Mouse (Mus musculus) forebrain, embryonic 12.5 days (tissue): Measurements from ENCODE around the gene Anapc15-ps. TPM values are rescaled to one million over a fixed set of nuclear protein-coding genes. Genes with fewer than 3 reads are reported as not detected.

ENCODE experiments used
- ATAC-seq: fragments of 200-750 bp; cut with Nextera tagmentation; 2 replicates; pipeline ENCODE4 v1.8.0; 2017; ENCODE audit warnings: moderate TSS enrichment; ENCODE audit not compliant: low FRiP score
- H3K27ac ChIP-seq: fragments of 300-500 bp; sonication (generic); 2 replicates; pipeline ENCODE4 v1.5.1; 2016; ENCODE audit warnings: mild to moderate bottlenecking
- H3K27me3 ChIP-seq: fragments of 300-500 bp; sonication (generic); 2 replicates; pipeline ENCODE4 v1.6.1; 2016; ENCODE audit warnings: mild to moderate bottlenecking
- H3K36me3 ChIP-seq: fragments of 300-500 bp; sonication (generic); replicated peaks from 2 replicates; pipeline ENCODE4 v1.6.1; 2016; ENCODE audit warnings: mild to moderate bottlenecking
- H3K4me1 ChIP-seq: fragments of 300-500 bp; sonication (generic); 2 replicates; pipeline ENCODE4 v1.6.1; 2016
- H3K4me2 ChIP-seq: fragments of 300-500 bp; sonication (generic); 2 replicates; pipeline ENCODE4 v1.6.1; 2016; ENCODE audit warnings: mild to moderate bottlenecking, moderate library complexity
- H3K4me3 ChIP-seq: fragments of 300-500 bp; sonication (generic); replicated peaks from 2 replicates; pipeline ENCODE4 v1.5.1; 2016; ENCODE audit warnings: mild to moderate bottlenecking
- H3K9ac ChIP-seq: fragments of 300-500 bp; sonication (generic); 2 replicates; pipeline ENCODE4 v1.6.1; 2016; ENCODE audit warnings: mild to moderate bottlenecking
- H3K9me3 ChIP-seq: fragments of 300-500 bp; sonication (generic); 2 replicates; pipeline ENCODE4 v1.6.1; 2016
- WGBS: fragments of 180-500 bp; shearing (Covaris S2); methylation state at CpG from one replicate; pipeline ENCODE4 v1.1.7; 2016; 5-methylcytosine and 5-hydroxymethylcytosine counted together
- polyA plus RNA-seq: library from polyadenylated mRNA; unstranded; fragments of >200 nt; fragmentation: Nextera tagmentation; extraction: Ambion mirVana; gene quantifications from 2 replicates; pipeline ENCODE4 v1.2.1, GENCODE M21; 2016

Gene Anapc15-ps
- polyA plus RNA-seq: not detected in 2 replicates

- Histone ChIP-seq H3K4me2 (no peak within 1 kb of the TSS), H3K36me3 (no peaks in the 10 kb centered on the region), H3K9ac (no peak within 1 kb of the TSS), H3K4me3 (no peak within 1 kb of the TSS), H3K4me1 (no peaks in the 10 kb centered on the region), H3K27me3 (no peaks in the 10 kb centered on the region), H3K9me3 (no peaks in the 10 kb centered on the region), H3K27ac (no peak within 1 kb of the TSS)
- WGBS: 93% methylated on average over 3 of the region's 3 CpGs
- no peak for ATAC-seq
Observed at GRCm38 (mm10) chr10:95673351-95673750, at the start of gene Anapc15-ps. Anapc15-ps (minus strand) TSS chr10:95673451.

GRCm38 (mm10) chr10:95722203-95722611, 49.0 kb upstream of the Anapc15-ps start:
- no peak overlapping the region for H3K9ac ChIP-seq
- H3K4me3 ChIP-seq: no peak overlapping the region
- no peaks in the 10 kb centered on the region for H3K27me3 ChIP-seq
- 92% methylated on average over 10 of the region's 10 CpGs for WGBS
- H3K9me3 ChIP-seq: no peaks in the 10 kb centered on the region
- no peak overlapping the region for H3K27ac ChIP-seq
- no peak for ATAC-seq
- no peak overlapping the region for H3K4me2 ChIP-seq
- H3K36me3 ChIP-seq: no peaks in the 10 kb centered on the region
- no peaks in the 10 kb centered on the region for H3K4me1 ChIP-seq

GRCm38 (mm10) chr10:95720181-95720798, 47.0 kb upstream of the Anapc15-ps start:
- ATAC-seq: no peak
- Histone ChIP-seq H3K4me1 (no peaks in the 10 kb centered on the region), H3K27me3 (no peaks in the 10 kb centered on the region), H3K36me3 (no peaks in the 10 kb centered on the region), H3K9ac (no peak overlapping the region), H3K4me2 (no peak overlapping the region), H3K9me3 (no peaks in the 10 kb centered on the region), H3K27ac (no peak overlapping the region), H3K4me3 (no peak overlapping the region)
- WGBS: 80% methylated on average over 12 of the region's 12 CpGs

GRCm38 (mm10) chr10:95719472-95719871, 46.2 kb upstream of the Anapc15-ps start:
- no peak overlapping the region for H3K4me3 ChIP-seq
- H3K4me1 ChIP-seq: no peaks in the 10 kb centered on the region
- WGBS: 88% methylated on average over 6 of the region's 6 CpGs
- no peaks in the 10 kb centered on the region for H3K36me3 ChIP-seq
- no peak for ATAC-seq
- H3K9me3 ChIP-seq: no peaks in the 10 kb centered on the region
- no peaks in the 10 kb centered on the region for H3K27me3 ChIP-seq
- no peak overlapping the region for H3K27ac ChIP-seq
- no peak overlapping the region for H3K9ac ChIP-seq
- H3K4me2 ChIP-seq: no peak overlapping the region

- Histone ChIP-seq H3K9ac (no peak overlapping the region), H3K4me2 (no peak overlapping the region), H3K9me3 (no peaks in the 10 kb centered on the region), H3K4me1 (no peaks in the 10 kb centered on the region), H3K27me3 (no peaks in the 10 kb centered on the region), H3K4me3 (no peak overlapping the region), H3K36me3 (no peaks in the 10 kb centered on the region), H3K27ac (no peak overlapping the region)
- 85% methylated on average over 1 of the region's 1 CpGs for WGBS
- ATAC-seq: no peak
Observed at GRCm38 (mm10) chr10:95718760-95719159, 45.5 kb upstream of the Anapc15-ps start.

- 87% methylated on average over 16 of the region's 16 CpGs for WGBS
- ATAC-seq: no peak
Observed at GRCm38 (mm10) chr10:95717106-95717680, 43.9 kb upstream of the Anapc15-ps start.

GRCm38 (mm10) chr10:95715687-95716086, 42.4 kb upstream of the Anapc15-ps start:
- H3K9ac ChIP-seq: no peak overlapping the region

More at GRCm38 (mm10) chr10:95717106-95717680, 43.9 kb upstream of the Anapc15-ps start:
- H3K9me3 ChIP-seq: no peaks in the 10 kb centered on the region
- H3K4me1 ChIP-seq: no peaks in the 10 kb centered on the region
- no peak overlapping the region for H3K4me2 ChIP-seq
- H3K36me3 ChIP-seq: no peaks in the 10 kb centered on the region
- H3K27ac ChIP-seq: no peak overlapping the region
- no peak overlapping the region for H3K9ac ChIP-seq
- H3K27me3 ChIP-seq: no peaks in the 10 kb centered on the region
- H3K4me3 ChIP-seq: no peak overlapping the region

GRCm38 (mm10) chr10:95712221-95712620, 39.0 kb upstream of the Anapc15-ps start:
- H3K4me3 ChIP-seq: no peak overlapping the region
- H3K36me3 ChIP-seq: no peaks in the 10 kb centered on the region
- no peak overlapping the region for H3K4me2 ChIP-seq
- H3K27ac ChIP-seq: no peak overlapping the region; the same call in 1 of the 2 replicates
- H3K27me3 ChIP-seq: no peaks in the 10 kb centered on the region
- ATAC-seq: no peak
- peaks cover 17% of the 10 kb centered on the region for H3K4me1 ChIP-seq
- H3K9ac ChIP-seq: no peak overlapping the region
- 83% methylated on average over 6 of the region's 6 CpGs for WGBS
- H3K9me3 ChIP-seq: no peaks in the 10 kb centered on the region

More at GRCm38 (mm10) chr10:95715687-95716086, 42.4 kb upstream of the Anapc15-ps start:
- Histone ChIP-seq H3K27me3 (no peaks in the 10 kb centered on the region), H3K4me2 (no peak overlapping the region), H3K36me3 (no peaks in the 10 kb centered on the region), H3K4me1 (peaks cover 10% of the 10 kb centered on the region), H3K27ac (no peak overlapping the region), H3K4me3 (no peak overlapping the region), H3K9me3 (no peaks in the 10 kb centered on the region)
- 69% methylated on average over 6 of the region's 6 CpGs for WGBS
- ATAC-seq: no peak

GRCm38 (mm10) chr10:95709903-95710660, 36.8 kb upstream of the Anapc15-ps start:
- Histone ChIP-seq H3K9ac (no peak overlapping the region), H3K27me3 (no peaks in the 10 kb centered on the region), H3K4me1 (peaks cover 17% of the 10 kb centered on the region), H3K36me3 (no peaks in the 10 kb centered on the region), H3K4me2 (0 out of 2 replicates have a peak overlapping the region, but pooled peaks have one; percentile 2), H3K27ac (no peak overlapping the region), H3K4me3 (no peak overlapping the region), H3K9me3 (no peaks in the 10 kb centered on the region)
- no peak for ATAC-seq
- 60% methylated on average over 8 of the region's 8 CpGs for WGBS

GRCm38 (mm10) chr10:95709143-95709880, 36.1 kb upstream of the Anapc15-ps start:
- Histone ChIP-seq H3K4me1 (peaks cover 17% of the 10 kb centered on the region), H3K9ac (no peak overlapping the region), H3K4me2 (no peak overlapping the region), H3K27ac (no peak overlapping the region), H3K27me3 (no peaks in the 10 kb centered on the region), H3K4me3 (no peak overlapping the region), H3K36me3 (no peaks in the 10 kb centered on the region), H3K9me3 (no peaks in the 10 kb centered on the region)
- no peak for ATAC-seq
- 86% methylated on average over 10 of the region's 10 CpGs for WGBS

- ATAC-seq: no peak
- Histone ChIP-seq H3K27me3 (no peaks in the 10 kb centered on the region), H3K27ac (no peak overlapping the region), H3K4me2 (no peak overlapping the region), H3K4me3 (no peak overlapping the region), H3K36me3 (no peaks in the 10 kb centered on the region), H3K9me3 (no peaks in the 10 kb centered on the region), H3K4me1 (peaks cover 17% of the 10 kb centered on the region), H3K9ac (no peak overlapping the region)
- 85% methylated on average over 5 of the region's 5 CpGs for WGBS
Observed at GRCm38 (mm10) chr10:95708001-95708400, 34.8 kb upstream of the Anapc15-ps start.

- no peak for ATAC-seq
- H3K4me3 ChIP-seq: no peak overlapping the region
- H3K36me3 ChIP-seq: no peaks in the 10 kb centered on the region
- H3K4me2 ChIP-seq: no peak overlapping the region
- H3K9ac ChIP-seq: no peak overlapping the region
- no peaks in the 10 kb centered on the region for H3K9me3 ChIP-seq
- no peaks in the 10 kb centered on the region for H3K27me3 ChIP-seq
- no peak overlapping the region for H3K27ac ChIP-seq
- peaks cover 17% of the 10 kb centered on the region for H3K4me1 ChIP-seq
- WGBS: 89% methylated on average over 9 of the region's 9 CpGs
Observed at GRCm38 (mm10) chr10:95706867-95707266, 33.6 kb upstream of the Anapc15-ps start.
